Mouse (Mus musculus) neural tube, embryonic 13.5 days (tissue): ENCODE measurements around the gene AF366264. TPM values are rescaled to one million over a fixed set of nuclear protein-coding genes. Genes with fewer than 3 reads are reported as not detected.
"Not testable (repeated sequence)": the region's sequence is repeated elsewhere in the genome, so short reads cannot be mapped to it uniquely, and the experiment has no call there.

Source experiments
- ATAC-seq: fragments of 200-750 bp; cut with Nextera tagmentation; 2 replicates; pipeline ENCODE4 v1.8.0; 2017; ENCODE audit warnings: low read depth, mild to moderate bottlenecking, moderate TSS enrichment, moderate library complexity
- H3K27ac ChIP-seq: fragments of 300-500 bp; sonication (generic); replicated peaks from 2 replicates; pipeline ENCODE4 v1.5.1; 2015; ENCODE audit warnings: moderate library complexity, mild to moderate bottlenecking, inconsistent platforms
- H3K27me3 ChIP-seq: fragments of 300-500 bp; sonication (generic); 2 replicates; pipeline ENCODE4 v1.6.1; 2015; ENCODE audit warnings: mild to moderate bottlenecking, inconsistent platforms
- H3K36me3 ChIP-seq: fragments of 300-500 bp; sonication (generic); 2 replicates; pipeline ENCODE4 v1.6.1; 2015; ENCODE audit warnings: mild to moderate bottlenecking, inconsistent platforms
- H3K4me1 ChIP-seq: fragments of 300-500 bp; sonication (generic); replicated peaks from 2 replicates; pipeline ENCODE4 v1.6.1; 2015; ENCODE audit warnings: inconsistent platforms
- H3K4me2 ChIP-seq: fragments of 300-500 bp; sonication (generic); 2 replicates; pipeline ENCODE4 v1.6.1; 2015; ENCODE audit warnings: inconsistent platforms, mild to moderate bottlenecking, moderate library complexity
- H3K4me3 ChIP-seq: fragments of 300-500 bp; sonication (generic); 2 replicates; pipeline ENCODE4 v1.5.1; 2015; ENCODE audit warnings: mild to moderate bottlenecking, inconsistent platforms
- H3K9ac ChIP-seq: fragments of 300-500 bp; sonication (generic); 2 replicates; pipeline ENCODE4 v1.6.1; 2015; ENCODE audit warnings: moderate library complexity, mild to moderate bottlenecking, inconsistent platforms
- H3K9me3 ChIP-seq: fragments of 300-500 bp; sonication (generic); 2 replicates; pipeline ENCODE4 v1.6.1; 2016; ENCODE audit warnings: inconsistent platforms
- WGBS: fragments of 180-500 bp; shearing (Covaris S2); methylation state at CpG from one replicate; pipeline ENCODE4 v1.1.7; 2015; 5-methylcytosine and 5-hydroxymethylcytosine counted together
- polyA plus RNA-seq: library from polyadenylated mRNA; unstranded; fragments of >200 nt; fragmentation: Nextera tagmentation; extraction: Ambion mirVana; gene quantifications from 2 replicates; pipeline ENCODE4 v1.2.1, GENCODE M21; 2015

Gene AF366264
- not detected in 2 replicates for polyA plus RNA-seq

DNA sequence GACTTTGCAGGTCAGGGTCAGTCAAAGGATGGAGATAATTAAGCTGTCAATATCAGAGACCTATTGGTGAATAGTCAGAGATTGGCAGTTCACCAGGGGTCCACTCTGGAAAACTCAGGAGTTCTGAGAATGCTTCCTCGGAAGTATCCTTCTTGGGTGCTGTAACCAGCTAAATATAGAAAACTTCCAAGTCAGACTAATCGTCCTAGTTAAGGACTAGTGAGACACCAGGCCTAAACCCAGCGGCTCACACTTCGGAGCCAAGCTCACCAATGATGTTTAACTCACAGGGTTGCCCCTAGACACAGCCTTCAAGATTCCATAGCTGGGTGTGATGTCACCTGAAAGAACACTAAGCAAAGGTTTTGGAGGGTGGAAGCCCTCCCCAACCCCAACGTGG, at the start of gene AF366264:
Gene AF366264 (minus strand): TSS at position 101 of the 400 bp plus-strand sequence.
- not testable (repeated sequence) for H3K9ac ChIP-seq, H3K36me3 ChIP-seq, ATAC-seq, H3K27ac ChIP-seq, H3K4me3 ChIP-seq, H3K4me2 ChIP-seq, H3K27me3 ChIP-seq, H3K4me1 ChIP-seq, H3K9me3 ChIP-seq
- 89% methylated on average over 5 of the region's 5 CpGs for WGBS

DNA sequence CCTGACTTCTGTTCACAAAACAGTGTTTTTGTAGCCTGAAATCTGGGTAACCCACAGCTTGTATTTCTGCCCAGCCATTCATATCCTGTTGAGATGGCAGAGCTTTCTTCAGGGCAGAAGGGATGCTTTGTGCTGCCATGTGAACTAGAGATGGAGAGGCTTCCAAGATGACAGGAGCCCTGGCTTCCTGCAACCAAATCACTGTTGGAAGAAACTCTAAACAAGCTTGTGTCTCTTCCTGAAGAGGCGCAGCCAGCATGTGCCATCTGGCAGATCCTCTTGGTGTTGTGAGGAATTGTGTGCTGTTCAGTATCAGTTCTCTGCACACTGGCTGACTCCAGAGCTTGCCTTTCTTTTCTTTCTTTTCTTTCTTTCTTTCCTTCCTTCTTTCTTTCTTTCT, 5.1 kb upstream of the AF366264 start:
- H3K27me3 ChIP-seq, H3K9me3 ChIP-seq, ATAC-seq, H3K27ac ChIP-seq, H3K4me3 ChIP-seq, H3K4me1 ChIP-seq, H3K36me3 ChIP-seq, H3K9ac ChIP-seq, H3K4me2 ChIP-seq: not testable (repeated sequence)
- WGBS, result 80% methylated on average over 1 of the region's 1 CpGs

DNA sequence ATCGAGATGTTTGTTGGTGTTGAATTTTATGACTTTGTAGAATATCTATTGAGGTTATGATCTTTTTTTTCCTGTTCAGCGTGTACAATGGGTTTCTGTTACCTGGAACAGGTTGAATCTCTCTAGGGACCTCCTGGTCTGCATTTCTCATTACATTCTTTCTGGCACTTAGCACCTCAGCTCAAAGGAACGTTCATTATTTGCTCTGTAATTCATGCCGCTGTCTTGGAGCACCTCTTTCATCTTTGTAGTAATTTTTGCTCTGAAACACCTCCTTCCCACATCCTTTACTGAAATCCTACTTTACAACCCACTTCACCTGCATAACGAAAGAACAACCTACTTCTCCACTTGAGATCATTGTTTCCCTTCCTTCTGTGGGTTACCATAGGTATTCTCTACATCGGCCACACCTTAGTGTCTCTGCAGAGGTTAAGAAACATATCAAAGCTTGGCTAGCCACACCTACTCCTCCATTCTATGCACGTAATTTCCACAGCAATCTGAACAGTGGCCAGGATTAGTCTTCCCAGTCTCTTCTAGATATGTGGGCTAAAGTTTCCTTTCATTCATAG, 9.5 kb downstream of the AF366264 start:
- no peaks in the 10 kb centered on the region for H3K36me3 ChIP-seq
- H3K4me3 ChIP-seq, result no peak overlapping the region
- WGBS, result 81% methylated on average over 7 of the region's 7 CpGs
- no peak overlapping the region for H3K4me2 ChIP-seq
- H3K27ac ChIP-seq, result no peak overlapping the region
- H3K27me3 ChIP-seq, result no peaks in the 10 kb centered on the region
- no peaks in the 10 kb centered on the region for H3K4me1 ChIP-seq
- H3K9me3 ChIP-seq, result no peaks in the 10 kb centered on the region
- ATAC-seq, result no peak
- H3K9ac ChIP-seq, result no peak overlapping the region

DNA sequence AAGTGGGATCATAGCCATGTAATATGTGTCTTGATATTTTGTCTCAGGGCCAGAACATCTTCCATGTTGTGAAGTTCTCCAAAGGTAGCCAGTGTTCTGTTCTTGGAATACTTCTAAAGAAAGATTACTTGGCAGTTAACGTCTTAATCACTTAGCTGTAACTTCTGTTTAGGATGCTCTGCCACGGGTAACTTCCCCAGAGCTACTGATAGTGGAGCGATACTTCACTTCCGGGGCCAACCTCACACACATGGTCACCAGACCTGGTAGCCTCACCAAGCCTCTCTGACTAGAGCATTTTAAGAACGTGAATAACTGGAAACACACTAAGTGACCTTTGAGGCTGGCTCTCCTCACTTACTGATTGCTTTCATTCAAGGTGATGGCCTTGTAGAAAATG, 38.6 kb downstream of the AF366264 start:
- Histone ChIP-seq H3K4me2 (no peak overlapping the region), H3K36me3 (peaks cover 46% of the 10 kb centered on the region), H3K27me3 (no peaks in the 10 kb centered on the region), H3K4me1 (no peaks in the 10 kb centered on the region), H3K27ac (no peak overlapping the region), H3K4me3 (no peak overlapping the region), H3K9me3 (no peaks in the 10 kb centered on the region), H3K9ac (no peak overlapping the region)
- ATAC-seq, result no peak
- WGBS, result 89% methylated on average over 5 of the region's 5 CpGs

DNA sequence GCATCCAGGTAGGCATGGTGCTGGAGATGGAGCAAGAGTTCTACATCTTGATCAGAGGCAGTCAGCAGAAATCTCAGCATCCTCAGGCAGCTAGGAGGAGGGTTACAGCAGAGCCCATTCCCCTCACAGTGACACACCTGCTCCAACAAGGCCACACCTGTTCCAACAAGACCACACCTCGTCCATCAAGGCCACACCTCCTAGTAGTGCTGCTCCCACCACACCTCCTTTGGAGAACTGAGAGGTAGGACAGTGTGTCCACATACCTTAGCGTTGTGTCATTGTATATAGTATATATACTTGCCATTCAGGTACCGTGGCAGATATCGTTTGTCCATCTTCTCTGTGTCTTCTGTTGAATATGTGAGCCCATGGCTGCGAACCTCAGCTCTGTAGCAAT, 40.5 kb downstream of the AF366264 start:
- no peak overlapping the region for H3K9ac ChIP-seq
- H3K9me3 ChIP-seq, result no peaks in the 10 kb centered on the region
- ATAC-seq, result no peak
- 91% methylated on average over 5 of the region's 5 CpGs for WGBS
- H3K4me3 ChIP-seq, result no peak overlapping the region
- peaks cover 65% of the 10 kb centered on the region for H3K36me3 ChIP-seq
- H3K27ac ChIP-seq, result no peak overlapping the region
- H3K27me3 ChIP-seq, result no peaks in the 10 kb centered on the region
- H3K4me2 ChIP-seq, result no peak overlapping the region
- no peaks in the 10 kb centered on the region for H3K4me1 ChIP-seq

DNA sequence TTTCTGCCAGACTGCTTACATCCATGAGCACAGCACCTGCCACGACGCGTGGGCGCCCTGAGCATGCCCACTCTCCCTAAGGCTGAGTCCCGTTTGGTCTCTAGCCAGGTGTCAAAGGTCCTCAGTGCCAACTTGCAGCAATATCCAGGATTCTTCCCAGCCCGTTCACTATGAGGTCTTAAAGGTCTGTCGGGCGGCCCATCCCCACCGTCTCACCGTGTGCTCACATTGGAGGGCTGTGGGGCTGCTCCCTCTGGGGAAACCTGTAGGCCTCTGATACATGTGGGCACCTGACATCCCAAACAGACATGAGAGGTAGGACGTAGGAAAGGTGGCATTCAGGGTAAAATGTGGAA, 44.5 kb downstream of the AF366264 start:
- ATAC-seq, result no peak
- H3K9me3 ChIP-seq, result no peaks in the 10 kb centered on the region
- no peak overlapping the region for H3K27ac ChIP-seq
- no peak overlapping the region for H3K4me2 ChIP-seq
- 84% methylated on average over 11 of the region's 11 CpGs for WGBS
- no peak overlapping the region for H3K9ac ChIP-seq
- peaks cover 83% of the 10 kb centered on the region for H3K36me3 ChIP-seq
- no peaks in the 10 kb centered on the region for H3K4me1 ChIP-seq
- no peak overlapping the region for H3K4me3 ChIP-seq
- no peaks in the 10 kb centered on the region for H3K27me3 ChIP-seq

DNA sequence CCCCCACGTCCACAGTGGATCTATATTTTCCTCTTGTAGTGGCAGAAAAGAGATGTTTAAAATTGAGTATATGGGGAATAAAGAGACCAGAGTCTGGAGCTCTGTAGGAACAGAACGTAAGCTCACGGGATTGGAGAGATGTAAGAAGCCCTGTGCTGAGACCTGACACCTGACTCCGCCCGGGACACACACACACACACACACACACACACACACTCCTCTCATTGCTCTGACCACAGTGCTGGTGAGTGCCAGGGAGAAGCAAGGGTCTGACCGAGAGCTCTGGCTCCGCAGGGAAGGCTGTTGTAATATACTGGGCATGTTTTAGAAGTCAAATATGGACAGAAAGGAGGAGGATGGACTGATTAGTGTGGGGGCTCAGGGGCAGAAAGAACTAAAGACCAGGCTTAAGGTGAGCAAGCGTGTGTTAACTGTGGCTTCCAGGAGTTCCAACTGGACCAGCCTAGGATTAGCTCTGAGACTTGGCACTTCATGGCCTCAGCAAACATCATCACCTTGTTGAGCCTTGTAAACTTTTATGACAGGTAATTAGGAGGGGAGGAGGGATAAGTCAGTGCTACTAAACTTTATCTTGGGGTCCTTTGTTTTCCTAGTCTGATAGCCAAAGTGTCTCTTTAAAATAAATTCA, 45.0 kb downstream of the AF366264 start:
- Histone ChIP-seq H3K9ac (no peak overlapping the region), H3K36me3 (peaks cover 83% of the 10 kb centered on the region), H3K4me2 (no peak overlapping the region), H3K27ac (no peak overlapping the region), H3K4me1 (no peaks in the 10 kb centered on the region), H3K4me3 (no peak overlapping the region), H3K9me3 (no peaks in the 10 kb centered on the region), H3K27me3 (no peaks in the 10 kb centered on the region)
- 82% methylated on average over 8 of the region's 8 CpGs for WGBS
- no peak for ATAC-seq

DNA sequence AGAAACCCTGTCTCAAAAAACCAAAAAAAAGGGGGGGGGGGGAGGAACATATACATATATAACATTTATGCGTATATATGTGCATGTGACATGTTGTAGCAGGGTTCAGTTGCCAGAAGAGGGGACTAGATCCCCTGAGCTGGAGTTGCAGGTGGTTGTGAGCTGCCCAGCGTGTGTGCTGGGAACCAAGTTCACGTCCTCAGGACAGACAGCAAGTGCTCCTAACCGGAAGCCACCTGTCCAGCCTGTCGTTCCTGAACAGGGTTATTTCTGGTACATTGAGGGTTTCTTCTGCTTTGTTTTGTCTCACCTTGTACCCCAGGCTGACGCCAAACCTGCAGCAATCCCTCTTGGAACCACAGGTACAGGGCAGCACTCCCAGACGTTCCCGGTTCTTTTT, 48.6 kb downstream of the AF366264 start:
- Histone ChIP-seq H3K4me3 (no peak overlapping the region), H3K9me3 (no peaks in the 10 kb centered on the region), H3K36me3 (peaks cover 60% of the 10 kb centered on the region), H3K4me1 (peaks cover 18% of the 10 kb centered on the region), H3K27ac (no peak overlapping the region), H3K4me2 (no peak overlapping the region), H3K9ac (no peak overlapping the region), H3K27me3 (no peaks in the 10 kb centered on the region)
- WGBS, result 93% methylated on average over 8 of the region's 8 CpGs
- ATAC-seq, result no peak

DNA sequence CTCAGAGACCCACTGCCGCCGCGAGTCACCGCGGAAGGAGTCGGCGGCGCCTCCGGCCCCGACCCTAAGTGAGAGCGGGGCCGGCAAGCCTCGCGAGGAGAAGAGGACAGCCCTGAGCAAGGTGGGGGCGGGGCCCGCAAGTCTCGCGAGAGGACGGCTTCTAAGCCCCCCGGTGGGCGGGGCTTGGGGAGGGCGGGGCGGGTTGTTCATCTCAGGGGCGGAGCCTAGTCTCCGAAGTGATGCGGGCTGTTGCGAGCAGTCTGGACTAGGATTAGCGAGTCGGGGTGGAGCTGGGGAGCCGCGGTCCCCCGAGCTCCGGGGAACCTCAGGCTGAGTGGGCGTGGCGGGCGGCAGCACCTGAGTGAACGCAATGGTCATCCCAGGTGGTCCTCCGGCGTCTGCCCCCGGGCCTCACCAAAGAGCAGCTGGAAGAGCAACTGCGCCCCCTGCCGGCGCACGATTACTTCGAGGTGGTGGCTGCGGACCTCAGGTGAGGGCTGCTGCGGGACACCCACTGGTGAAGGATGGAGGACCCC, 52.4 kb downstream of the AF366264 start:
- peak overlapping the region; percentile 84 for H3K4me2 ChIP-seq
- peaks cover 22% of the 10 kb centered on the region for H3K4me1 ChIP-seq
- WGBS, result under 1% methylated on average over 45 of the region's 47 CpGs
- peak overlapping the region; percentile 99 for H3K27ac ChIP-seq
- no peaks in the 10 kb centered on the region for H3K27me3 ChIP-seq
- H3K36me3 ChIP-seq, result peaks cover 48% of the 10 kb centered on the region
- peak; percentile 97 for ATAC-seq
- H3K4me3 ChIP-seq, result peak overlapping the region; percentile 68
- H3K9me3 ChIP-seq, result no peaks in the 10 kb centered on the region
- H3K9ac ChIP-seq, result peak overlapping the region; percentile 92

DNA sequence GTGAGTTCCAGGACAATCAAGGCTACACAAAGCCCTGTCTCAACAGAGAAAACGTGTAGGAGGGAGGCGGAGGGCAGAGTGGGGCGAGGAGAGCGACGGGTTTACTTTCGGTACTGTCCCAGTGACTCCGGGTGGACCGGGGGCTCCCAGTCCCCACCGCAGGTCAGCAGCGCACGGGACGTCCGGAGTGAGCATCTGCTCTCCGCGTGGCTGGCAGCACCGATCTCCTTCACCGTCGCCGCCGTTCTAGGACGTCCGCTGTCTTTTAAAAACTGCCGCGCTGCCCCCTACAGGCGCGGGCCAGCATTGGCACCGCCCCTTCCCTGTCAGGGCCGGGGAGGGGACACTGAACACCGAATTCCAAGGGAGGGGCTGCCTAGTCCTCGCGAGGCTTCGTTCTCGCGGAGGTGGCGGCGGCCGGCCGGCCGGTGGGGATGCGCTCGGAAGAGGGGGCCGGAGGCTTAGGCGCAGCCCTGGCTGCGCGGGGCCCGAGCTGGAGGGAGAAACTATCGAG, 52.9 kb downstream of the AF366264 start, which contains the start of gene Upf3a:
Gene Upf3a (plus strand): TSS at position 366 of the 514 bp plus-strand sequence.
- under 1% methylated on average over 47 of the region's 47 CpGs for WGBS
- no peaks in the 10 kb centered on the region for H3K9me3 ChIP-seq
- peaks cover 22% of the 10 kb centered on the region for H3K4me1 ChIP-seq
- H3K4me3 ChIP-seq, result peak within 1 kb of the TSS; percentile 68
- H3K27me3 ChIP-seq, result no peaks in the 10 kb centered on the region
- peak within 1 kb of the TSS; percentile 99 for H3K27ac ChIP-seq
- peak; percentile 97 for ATAC-seq
- peak within 1 kb of the TSS; percentile 92 for H3K9ac ChIP-seq
- H3K4me2 ChIP-seq, result peak within 1 kb of the TSS; percentile 84
- peaks cover 52% of the 10 kb centered on the region for H3K36me3 ChIP-seq
